Mouse (Mus musculus) frontal cortex, postnatal 25 days (tissue): ENCODE measurements around the gene Aktip.

Experiments used
- DNase-seq, 2 experiments: peaks; one replicate each; pipeline ENCODE4 v3.0.0; 2022; ENCODE audit warnings: low spot score in 2 of 2

Gene Aktip

DNA sequence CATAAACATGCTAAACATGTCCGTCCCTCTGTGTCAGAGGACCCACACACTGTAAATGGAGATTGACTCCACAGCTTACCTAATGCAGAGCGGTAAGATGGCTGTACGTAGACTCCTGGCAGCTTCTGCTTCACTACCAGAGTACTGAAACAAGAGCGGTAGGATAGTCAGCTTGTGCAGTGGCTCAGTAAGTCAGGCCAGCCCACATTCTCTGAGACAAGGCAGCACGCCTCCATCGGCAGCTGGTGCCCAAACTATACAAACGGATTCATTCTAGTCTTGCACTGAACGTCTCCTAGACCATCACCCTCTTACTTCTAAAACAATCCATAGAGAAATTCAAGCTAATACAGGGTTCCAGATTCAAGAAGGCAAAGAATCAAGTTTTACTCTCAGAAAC lies 73.0 kb downstream of the Aktip start:
- DNase-seq, result peak in 1 of 2 experiments; percentile 34

DNA sequence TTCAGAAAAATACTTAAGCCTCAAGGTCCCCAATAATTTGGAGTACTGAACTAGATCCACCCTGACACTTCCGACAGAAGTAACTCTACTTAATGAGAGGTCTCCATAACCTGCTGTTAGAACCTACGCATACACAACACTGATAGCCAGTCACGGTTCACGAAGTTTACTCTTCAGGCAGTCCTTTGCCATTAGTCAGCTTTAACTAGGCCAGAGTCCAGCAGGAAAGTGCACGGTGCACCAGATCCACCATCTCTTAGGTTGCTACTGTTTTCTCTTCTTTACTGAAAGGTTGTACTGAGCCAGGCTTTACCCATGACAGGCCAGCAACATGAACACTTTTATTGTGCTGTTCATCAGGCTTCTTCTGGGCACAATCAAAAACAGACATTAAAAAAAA lies 75.5 kb downstream of the Aktip start:
- DNase-seq, result no peak

GRCm38 (mm10) chr8:91118131-91118530 lies 81.6 kb downstream of the Aktip start:
- DNase-seq, result no peak

- DNase-seq, result no peak
These were observed 82.2 kb downstream of the Aktip start for GRCm38 (mm10) chr8:91117537-91117936.

GRCm38 (mm10) chr8:91114910-91115309 lies 84.9 kb downstream of the Aktip start:
- DNase-seq, result no peak

DNA sequence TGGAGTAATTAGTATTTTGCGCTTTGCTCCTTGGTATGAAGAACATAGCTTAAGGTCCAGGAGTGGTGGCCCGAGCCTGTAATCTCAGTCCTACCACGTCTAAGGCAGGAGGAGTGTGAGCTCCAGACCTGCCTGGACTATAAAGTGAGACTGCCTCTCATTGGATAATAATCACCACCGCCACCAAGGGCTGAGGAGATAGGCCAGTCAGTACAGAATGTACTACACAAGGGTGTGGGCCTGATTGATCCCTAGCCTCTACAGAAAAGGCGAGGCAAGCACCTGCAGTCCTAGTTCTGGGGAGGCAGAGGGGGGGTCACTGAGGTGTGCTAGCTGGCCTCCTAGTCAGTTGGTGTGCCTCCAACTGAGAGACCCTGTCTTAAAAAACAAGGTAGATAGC lies 85.3 kb downstream of the Aktip start:
- no peak for DNase-seq

GRCm38 (mm10) chr8:91111868-91112477 lies 87.8 kb downstream of the Aktip start:
- DNase-seq, result no peak

- no peak for DNase-seq
These were observed 93.5 kb downstream of the Aktip start for GRCm38 (mm10) chr8:91106271-91106670.

DNA sequence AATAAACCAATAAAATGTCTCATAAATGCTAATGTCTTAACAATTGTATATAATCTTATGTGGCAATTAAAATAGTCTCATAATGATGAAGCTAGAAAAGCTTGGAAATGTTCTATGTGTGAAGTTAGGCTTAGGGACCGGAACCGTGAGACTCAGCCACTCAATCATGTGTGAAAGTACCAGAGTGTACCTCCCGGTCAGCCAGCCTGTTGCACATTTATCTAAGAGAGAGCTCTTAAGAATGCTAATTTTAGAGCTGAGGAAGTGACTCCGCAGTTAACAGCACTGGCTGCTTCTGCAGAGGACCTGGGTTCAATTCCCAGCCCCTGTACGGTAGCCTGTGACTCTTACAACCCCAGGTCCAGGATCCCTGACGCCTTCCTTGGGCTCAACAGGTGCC lies 101.7 kb downstream of the Aktip start:
- DNase-seq, result no peak

GRCm38 (mm10) chr8:91094135-91094534 lies 105.6 kb downstream of the Aktip start:
- DNase-seq, result no peak

- no peak for DNase-seq
These were observed 110.2 kb downstream of the Aktip start for GRCm38 (mm10) chr8:91089601-91090000.

- DNase-seq, result no peak
These were observed 111.3 kb downstream of the Aktip start for GRCm38 (mm10) chr8:91088452-91088851.

- DNase-seq, result no peak
These were observed 117.3 kb downstream of the Aktip start for GRCm38 (mm10) chr8:91082428-91082827.

DNA sequence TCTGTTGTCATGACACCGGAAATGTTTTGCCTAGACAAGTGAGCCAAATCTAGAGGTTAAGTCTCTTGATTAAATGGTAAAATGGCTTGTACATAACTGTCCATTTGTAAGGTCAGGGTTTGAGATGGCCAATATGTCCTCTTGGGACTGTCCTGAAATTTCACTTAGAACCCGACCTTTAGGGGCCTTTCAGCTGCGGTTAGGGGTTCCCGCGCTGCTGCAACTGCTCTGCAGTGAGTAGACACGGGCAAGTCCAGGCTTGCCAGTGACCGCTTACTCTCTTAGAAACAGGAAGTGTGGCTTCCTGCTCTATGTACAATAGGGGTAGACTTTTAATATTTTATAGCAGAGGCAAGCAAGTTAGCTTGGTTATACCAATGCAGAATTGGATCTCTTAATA lies 117.9 kb downstream of the Aktip start:
- DNase-seq, result no peak

- no peak for DNase-seq
These were observed 120.1 kb downstream of the Aktip start for GRCm38 (mm10) chr8:91079678-91080077.

DNA sequence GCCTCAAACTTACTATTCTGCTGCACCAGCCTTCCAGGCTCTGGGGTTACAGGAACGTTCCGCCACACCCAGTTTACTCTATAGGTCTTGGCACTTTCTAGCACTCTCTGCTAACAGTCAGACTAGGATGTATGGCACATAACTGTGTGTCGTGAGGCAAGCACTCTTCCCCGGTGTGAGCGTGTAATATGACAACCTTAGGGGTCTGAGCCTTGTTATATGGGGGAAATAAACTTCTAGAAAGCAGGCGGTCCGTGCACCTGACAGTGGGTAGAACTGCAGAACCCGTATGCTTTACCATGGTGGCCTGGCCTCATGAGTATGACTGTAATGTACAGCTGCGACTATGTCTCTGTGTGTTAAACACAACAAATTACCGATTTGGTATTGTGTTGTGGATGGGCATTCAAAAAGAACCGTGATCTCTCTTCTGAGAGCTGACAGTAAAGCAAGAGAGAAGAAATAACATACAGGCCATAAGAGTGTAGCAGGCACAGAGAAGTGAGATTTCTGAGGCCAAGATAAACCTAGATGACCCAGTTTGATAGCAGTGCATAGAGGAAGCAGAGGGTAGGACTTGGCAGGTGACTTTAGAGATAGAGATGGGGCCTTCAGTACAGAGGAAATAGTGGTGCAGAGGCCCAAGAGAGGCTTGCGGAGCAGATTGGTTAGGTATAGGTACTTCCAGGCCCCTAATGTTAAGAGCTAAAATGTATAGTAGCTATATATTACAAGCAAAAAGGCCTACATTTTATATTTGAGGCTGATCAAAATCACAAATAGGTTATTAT lies 122.5 kb downstream of the Aktip start:
- no peak for DNase-seq

- DNase-seq, result peak; percentile 46 to 57
These were observed 129.4 kb downstream of the Aktip start for GRCm38 (mm10) chr8:91070275-91070859.

DNA sequence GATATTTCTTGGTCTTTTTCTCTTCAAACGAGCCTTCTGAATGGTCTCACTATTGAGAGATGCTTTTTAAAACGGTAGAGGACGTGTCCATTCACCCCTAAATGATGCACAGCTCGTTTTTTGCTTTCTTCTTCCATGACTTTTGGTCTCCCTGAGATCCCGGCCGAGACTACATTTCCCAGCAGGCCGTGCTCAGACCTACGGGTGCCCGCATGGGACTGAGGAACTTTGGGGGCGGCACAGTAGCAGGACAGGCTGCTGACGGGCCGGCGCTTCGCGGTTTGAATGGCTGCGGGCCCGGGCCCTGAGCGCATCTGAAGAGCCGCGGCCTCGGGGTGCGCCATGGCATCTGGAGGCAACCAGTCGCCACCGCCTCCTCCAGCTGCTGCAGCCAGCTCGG lies 129.9 kb downstream of the Aktip start, which contains the start of gene Rbl2:
Gene Rbl2, plus strand, starts transcription at position 224 of the 400 bp plus-strand sequence.
- DNase-seq, result peak; percentile 84 to 94

- DNase-seq, result no peak
These were observed 130.4 kb downstream of the Aktip start for GRCm38 (mm10) chr8:91069407-91069806.

- no peak for DNase-seq
These were observed 134.6 kb downstream of the Aktip start for GRCm38 (mm10) chr8:91065179-91065578.
